Mouse (Mus musculus) gastrocnemius, postnatal 10 days (tissue): ENCODE measurements around the gene AA467197. TPM values are rescaled to one million over a fixed set of nuclear protein-coding genes. Genes with fewer than 3 reads are reported as not detected.

Source experiments
- microRNA-seq, 2 experiments: library from miRNA; unstranded; fragments of <30 nt; microRNA quantifications; one replicate each; pipeline ENCODE4 v1.2.0; 2021
- total RNA-seq, 2 experiments: library from RNA; stranded (reverse); gene quantifications; 2 replicates each; pipeline ENCODE4 v1.2.3; 2021

The AA467197 gene
- total RNA-seq, 2 experiments from 2014 or later = 0.34 TPM; not detected in 1

Small RNA genes within 50 kb of the gene (microRNA-seq; reads per million reads assigned to microRNA genes)
- 0.50 to 0.95 reads per million in 2 experiments for gene Mir147

Other genes with a start within 250 kb of the AA467197 start
- 10 to 100 TPM in 1 of 2 experiments, 1 to 10 TPM in 1; 7.0 to 11.4 TPM for gene Slc28a2, start 210.5 kb upstream of the AA467197 start, total RNA-seq
- gene Gm14085, start 152.0 kb upstream of the AA467197 start, total RNA-seq = under 1 TPM; 0.19 to 0.36 TPM
- gene Gatm, start 25.7 kb upstream of the AA467197 start, total RNA-seq = 100 to 1,000 TPM; 181 to 186 TPM
- 10 to 100 TPM; 17.9 to 19.1 TPM for gene Slc30a4, start 65.7 kb downstream of the AA467197 start, total RNA-seq
- 10 to 100 TPM; 19.0 to 20.9 TPM for gene Bloc1s6, start 101.5 kb downstream of the AA467197 start, total RNA-seq
- 10 to 100 TPM; 10.4 to 11.2 TPM for gene Sqor, start 128.3 kb downstream of the AA467197 start, total RNA-seq